Mouse (Mus musculus) granulocyte monocyte progenitor cell, adult 5-6 weeks (primary cell): Measurements from ENCODE around the gene Cenpp. TPM values are rescaled to one million over a fixed set of nuclear protein-coding genes. Genes with fewer than 3 reads are reported as not detected.

Source experiments
- ATAC-seq: replicated peaks from 2 replicates; pipeline ENCODE4 v1.8.0; 2016; ENCODE audit warnings: mild to moderate bottlenecking, moderate TSS enrichment, inconsistent platforms; ENCODE audit not compliant: poor library complexity, severe bottlenecking
- total RNA-seq, 2 experiments: library from RNA; stranded (forward) in 1 of 2; stranded (reverse) in 1 of 2; fragments of 200-712, 200-1000 nt in 1 of 2; fragments of >200 nt in 1 of 2; fragmentation: Nextera tagmentation in 1 of 2; gene quantifications; 2 replicates each; pipeline ENCODE4 v1.2.3; 2014 to 2017

The Cenpp gene
- total RNA-seq (2014; fragmentation: Nextera tagmentation) (23.0 and 27.6 TPM in 2 replicates), total RNA-seq (2017) (41.8 and 46.5 TPM in 2 replicates)

DNA sequence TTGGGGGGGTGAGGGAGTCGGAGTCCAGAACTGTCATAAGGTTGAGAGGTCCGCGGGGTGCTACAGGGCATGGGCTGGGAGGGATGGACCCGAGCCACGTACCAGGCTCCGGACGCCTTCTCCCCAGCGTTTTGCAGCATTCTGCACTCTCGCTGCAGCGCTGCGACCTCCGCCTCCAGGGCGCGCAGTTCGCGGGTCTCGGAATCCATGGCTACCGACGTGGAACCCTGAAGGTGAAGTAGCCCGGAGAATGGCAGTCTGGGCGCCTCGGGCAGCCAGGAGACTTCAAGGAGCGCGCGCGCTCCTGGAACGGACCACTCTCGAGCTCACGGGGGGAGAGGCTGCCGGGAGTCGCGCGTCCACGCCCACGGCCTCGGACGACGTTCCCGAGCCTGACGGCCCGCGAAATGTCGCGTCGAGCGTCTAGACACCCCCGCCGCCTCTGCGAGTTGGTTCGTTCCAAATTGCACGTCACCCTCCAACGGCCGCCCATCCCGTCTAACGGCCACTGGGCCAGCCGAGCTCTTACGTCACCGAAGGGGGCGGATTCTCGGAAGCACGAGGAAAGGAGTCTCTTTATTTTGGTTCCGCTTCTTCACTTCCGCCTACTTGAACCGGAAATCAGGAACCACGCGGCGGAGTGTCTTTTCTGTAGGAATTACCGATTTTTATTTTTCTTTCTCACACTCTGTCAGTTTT lies at the start of gene Cenpp, which contains the start of gene Nol8:
Cenpp (minus strand) TSS at position 305 of the 699 bp plus-strand sequence.
Nol8 (plus strand) TSS at position 598 of the 699 bp plus-strand sequence.
- ATAC-seq = peak; percentile 96

DNA sequence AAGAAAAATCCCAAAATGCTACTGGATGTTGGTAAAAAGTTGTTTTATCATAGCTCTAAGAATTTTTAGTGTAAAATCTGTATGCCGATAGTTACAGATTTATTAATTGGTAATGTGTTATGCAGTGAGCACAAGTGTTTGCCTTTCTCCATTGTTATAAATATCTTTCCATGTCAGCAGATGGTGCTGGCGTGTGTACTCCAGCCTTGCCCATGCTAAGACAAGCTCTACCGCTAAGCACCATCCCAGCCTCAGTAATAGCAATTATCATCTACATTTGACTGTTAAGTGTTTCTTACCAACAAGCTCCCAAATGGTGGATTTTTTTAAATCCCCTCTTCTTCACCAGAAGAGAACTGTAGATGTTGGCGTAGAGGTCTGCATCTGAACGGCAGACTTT lies 38.5 kb upstream of the Cenpp start:
- no peak for ATAC-seq

DNA sequence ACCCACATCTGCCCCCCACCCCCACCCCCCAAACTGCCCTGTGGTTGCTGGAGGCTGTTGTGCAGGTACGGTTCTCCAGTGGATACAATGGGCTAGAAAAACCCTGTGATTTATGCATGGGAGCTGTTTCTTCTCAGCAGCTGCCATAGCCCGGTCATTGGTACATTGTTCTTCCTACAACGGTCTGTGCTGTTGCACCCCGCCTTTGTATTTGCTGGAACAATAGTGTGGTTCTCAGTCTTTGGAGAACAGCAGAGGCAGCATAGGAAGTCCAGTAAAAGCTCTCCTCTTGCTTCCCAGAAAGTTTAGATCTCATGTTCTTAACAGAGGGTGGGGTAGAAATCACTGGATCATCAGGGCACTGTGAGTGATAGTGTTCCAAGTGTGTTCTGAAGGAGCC lies 31.7 kb upstream of the Cenpp start:
- ATAC-seq = no peak

DNA sequence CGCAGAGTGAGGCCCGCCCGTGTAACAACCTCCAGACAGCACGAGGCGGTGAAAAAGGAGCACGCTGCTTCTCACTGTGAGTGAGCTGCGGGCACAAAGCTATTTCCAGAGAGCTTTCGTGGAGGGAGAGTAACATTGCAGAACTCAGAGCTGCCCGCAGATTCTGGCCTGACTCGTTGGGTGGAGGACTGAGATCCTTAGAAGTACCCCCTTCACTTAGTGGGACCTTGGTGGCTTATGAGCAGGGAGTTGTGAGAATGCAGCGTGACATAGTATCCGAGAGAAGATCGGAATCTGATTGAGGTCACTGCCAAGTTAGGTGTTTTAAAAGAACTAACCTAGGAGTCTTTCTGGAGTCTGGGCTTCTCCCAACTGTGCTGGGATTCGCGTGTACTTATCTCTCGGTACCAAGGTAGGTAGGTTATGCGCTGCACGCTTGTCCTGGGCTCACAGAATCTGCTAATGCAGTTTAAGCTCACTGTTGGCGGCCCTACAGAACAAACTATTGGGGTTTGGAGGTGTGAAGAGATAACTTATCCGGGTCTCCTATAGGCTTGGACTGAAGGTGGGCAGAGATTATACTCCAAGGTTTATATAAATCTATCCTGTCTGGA lies 29.8 kb upstream of the Cenpp start:
- ATAC-seq = peak; percentile 0; the same call in 1 of the 2 replicates

DNA sequence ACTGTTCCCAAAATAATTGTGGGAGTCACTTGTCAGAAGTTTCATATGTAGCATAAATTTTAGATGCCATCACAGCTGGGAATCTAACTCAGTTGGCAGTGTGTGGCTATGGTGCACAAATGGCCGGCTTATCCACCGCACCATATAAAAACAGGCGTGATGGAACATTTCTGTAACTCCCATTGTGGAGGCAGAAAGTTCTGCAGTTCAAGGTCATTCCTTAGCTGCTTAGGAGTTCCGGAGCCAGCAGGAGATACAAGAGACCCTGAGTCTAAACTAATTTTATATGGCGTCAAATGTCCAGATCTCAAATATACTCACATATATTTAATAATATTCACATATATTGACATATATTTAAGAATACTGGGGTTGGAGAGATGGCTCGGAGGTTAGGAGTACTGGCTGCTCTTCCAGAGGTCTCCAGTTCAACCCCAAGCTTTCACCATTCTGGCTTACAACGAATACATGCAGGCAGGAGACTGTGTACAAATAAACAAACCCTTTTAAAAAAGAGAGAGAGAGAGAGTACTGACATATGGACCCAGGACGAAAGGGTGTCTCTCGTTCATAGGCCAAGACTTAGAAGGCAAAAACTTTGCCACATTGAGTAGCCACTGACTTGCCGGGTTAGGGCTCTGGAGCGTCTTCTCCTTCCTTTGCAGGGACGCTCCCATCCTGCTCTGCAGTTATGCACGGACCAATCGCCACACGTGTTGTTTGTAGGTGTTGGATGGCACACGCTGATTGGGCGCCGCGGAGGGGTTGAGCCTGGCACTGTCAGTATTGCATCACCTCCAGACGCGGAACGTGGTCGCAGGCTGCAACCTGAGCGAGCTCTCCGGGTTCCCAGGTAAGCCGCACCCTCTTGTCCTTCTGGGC lies 29.0 kb upstream of the Cenpp start, which contains the start of gene Iars:
Iars (plus strand) TSS at position 750 of the 882 bp plus-strand sequence.
- ATAC-seq = peak; percentile 99

DNA sequence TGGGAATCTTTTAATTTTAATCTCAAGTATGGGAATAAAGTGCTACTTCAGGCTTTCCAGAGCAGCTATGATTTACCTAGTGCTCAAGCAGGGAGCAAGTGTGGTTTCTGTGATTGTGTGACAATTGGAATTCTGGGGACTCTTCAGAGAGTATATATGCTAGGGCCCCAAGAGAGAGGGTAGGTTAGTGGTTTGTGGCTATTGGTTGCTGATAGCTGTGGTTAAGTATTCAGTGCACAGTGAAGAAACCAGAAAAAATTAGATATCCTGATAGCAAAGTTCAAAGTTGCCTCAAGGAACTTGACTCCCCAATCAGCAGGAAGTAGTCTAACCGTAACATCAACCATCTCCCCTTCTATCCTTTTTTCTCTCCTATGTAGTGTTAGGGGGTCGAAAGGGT lies 25.2 kb upstream of the Cenpp start:
- no peak for ATAC-seq

DNA sequence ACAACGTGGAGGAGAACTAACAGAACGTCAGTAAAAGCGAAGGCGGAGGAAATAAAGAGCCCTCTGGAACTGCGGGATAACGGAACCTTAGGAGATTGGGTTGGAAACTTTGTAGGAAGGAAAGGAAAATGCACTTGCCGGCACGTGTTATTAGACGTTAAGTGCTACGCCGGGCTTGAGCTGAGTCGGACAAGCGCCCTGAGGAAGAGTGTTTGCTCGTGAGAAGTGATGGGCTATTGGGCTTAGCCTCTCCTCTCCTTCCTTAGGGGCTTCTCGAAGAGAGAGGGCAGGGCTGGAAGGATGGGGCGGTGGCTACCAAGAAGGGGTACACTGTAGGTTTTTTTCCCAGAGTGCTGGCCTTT lies 576 bp upstream of the Cenpp start:
- peak; percentile 43 for ATAC-seq

DNA sequence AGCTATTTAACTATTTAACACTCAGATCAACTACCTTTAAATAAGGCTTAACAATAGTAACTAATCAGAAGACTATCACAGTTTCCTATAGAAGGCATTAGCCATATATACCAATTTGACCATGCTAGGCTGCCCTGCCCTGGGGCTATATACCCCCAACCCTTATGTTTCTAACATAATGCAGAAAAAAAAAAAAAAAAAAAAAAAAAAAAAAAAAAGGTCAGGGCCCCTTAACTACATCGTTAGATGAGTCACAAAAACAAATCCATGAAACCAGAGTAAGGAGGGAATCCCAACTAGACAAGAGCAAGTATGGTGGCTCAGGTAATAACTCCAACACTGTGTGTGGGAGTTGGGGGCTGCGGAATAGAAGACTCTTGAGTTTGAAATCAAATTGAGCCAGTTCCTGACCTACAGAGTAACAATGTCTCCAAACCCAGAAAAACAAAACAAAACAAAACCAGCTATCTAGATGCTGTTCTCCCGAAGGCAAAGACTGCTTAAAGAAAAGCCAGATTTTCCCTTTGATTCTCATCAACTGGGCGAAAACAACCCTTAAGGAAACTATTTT lies 719 bp downstream of the Cenpp start:
- ATAC-seq = no peak

DNA sequence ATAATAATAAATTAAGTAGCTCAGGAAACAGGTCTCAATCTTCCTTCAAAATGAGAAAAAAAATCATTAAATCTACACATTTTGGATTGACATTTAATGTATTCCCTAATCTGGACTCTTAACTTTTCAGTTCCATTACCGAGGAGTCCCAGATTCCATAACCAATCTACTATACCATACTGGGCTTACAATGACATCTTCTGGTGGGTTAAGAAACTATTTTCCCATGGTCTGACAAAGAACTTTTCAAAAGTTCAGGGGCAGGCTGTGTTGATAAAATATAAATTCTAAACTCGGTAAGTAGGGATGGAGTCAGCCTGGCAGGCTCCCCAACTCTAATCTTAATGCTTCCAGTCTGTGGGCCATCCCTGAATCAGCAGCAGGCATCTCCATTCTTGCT lies 1.4 kb downstream of the Cenpp start:
- ATAC-seq = no peak

DNA sequence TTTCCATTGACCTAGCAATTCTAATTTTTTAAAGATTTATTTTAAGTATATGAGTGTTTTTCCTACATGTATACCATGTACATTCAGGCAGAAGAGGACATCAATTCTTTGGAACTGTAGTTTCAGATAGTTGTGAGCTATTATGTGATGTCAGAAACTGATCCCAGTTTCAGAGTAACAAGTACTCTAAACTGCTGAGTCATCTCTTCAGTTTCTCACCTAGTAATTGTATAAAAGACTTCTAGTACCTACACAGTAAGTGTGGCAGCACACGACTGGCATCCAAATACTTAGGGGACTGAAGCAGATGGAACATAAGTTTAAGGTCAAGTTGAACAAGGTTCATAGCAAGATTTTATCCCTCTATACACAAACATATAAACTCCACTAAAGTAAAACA lies 6.6 kb downstream of the Cenpp start:
- no peak for ATAC-seq

DNA sequence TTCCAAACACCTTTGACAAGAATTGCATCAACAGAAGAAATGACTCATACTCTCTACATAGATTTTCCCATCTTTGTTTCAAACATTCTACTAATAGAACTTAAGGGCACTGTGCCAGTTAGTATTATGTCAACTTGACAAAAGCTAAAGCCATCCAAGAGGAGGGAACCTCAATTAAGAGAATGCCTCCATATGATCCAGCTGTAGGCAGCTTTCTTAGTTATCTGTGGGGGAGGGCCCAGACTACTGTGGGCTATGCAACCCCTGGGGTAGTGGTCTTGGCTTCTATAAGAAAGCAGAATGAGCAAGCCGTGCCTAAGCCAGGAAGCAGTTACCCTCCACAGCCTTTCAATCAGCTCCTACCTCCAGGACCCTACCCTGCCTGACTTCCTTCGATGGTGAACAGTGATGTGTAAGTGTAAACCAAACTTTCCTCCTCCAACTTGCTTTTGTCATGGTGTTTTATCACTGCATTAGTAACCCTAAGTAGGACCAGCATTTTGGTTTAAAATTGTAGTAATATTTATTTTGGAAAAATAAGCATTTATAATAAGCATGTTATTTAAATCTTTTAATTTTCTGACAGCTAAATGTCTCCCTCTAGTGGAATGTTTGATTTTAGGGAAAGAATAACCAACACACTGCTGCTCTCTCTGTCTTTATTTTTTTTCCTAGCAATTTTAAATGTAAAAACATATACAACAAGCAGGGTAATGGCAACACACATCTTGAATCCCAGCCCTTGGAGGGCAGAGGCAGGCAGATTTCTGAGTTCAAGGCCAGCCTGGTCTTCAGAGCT lies 7.7 kb downstream of the Cenpp start:
- ATAC-seq = no peak

DNA sequence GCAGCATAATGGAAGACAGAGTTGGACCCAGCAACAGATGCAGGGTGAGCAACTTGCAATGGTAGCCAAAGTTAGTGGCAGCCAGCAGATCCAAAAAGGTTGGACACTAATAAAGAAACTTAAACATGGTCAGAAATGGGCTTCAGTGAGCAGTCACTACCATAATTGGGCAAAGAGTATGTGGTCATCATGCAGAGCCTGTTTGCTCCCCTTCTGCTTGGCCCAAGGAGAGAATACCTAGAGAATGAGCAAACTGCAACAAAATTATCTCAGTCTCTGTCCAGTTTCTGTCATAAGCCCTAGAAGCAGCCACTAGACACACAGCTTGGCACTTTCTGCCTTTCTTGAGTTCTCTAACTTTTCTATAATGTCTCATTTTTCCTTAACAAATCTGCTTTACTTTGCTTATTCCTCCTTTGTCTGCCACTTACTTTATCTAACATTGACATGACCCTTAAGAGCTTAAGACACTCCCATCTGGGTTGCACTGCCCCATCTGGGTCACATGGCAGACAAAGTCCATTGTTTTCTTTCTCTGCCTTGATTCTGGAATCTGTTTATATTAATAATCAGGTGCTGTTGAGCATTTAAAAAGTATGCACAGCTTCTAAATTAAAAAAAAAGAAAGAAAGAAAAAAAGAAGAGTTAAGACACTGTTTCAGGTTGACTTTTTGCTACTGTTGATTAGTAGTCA lies 8.8 kb downstream of the Cenpp start:
- no peak for ATAC-seq

DNA sequence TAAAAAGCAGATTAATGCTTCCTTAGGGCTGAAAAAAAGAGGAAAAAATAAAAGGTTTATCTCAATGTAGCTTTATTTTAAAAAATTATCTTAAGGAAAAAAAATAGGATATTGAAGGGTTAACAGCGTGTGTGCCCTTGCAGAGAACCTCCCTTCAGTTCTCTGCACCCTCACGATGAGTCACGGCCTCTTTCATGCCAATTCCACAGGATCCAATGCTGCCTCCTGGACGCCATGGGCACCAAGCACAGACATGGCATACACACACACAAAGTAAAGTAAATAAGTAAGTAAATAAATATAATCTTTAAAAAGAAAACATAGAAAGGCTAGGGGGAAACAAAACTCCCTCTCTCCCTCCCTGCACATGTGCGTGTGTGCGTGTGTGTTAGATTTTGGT lies 9.9 kb downstream of the Cenpp start:
- no peak for ATAC-seq

DNA sequence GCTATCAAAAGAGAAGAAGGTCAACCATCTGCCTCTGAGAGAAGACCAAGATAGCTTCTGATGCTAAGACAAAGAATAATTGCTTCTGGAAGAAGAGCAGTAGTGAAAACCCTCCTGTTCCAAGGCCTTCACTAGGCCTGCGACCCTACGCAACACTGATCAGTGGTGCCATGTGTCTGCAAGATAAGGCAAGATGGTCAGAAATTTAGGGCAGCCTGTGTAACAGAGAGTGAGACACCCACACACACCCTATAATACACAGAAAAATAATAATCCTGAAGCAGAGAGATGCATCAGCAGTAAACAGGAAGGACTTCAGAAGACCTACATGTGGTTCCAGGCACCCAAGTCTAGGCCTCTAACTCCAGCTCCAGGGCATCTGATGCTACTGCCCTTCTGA lies 12.6 kb downstream of the Cenpp start:
- no peak for ATAC-seq

DNA sequence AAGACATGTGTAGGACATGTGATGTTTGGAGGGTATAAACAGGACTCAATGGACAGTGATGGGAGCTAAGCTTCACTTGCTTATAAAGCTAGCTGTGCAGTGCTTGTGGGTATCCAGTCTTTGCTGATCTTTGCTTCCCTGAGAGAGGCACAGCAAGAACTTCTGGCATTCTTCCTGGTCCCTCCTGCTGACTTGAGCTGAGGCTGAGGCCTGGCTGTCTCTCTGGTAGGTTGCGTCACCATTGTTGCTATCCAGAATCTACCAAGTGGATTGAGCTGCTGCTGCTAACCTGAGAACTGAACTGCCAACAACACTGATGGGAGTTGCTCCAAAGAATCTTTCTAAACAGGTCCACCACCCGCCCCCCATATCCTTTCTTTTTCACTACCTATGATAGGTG lies 23.5 kb downstream of the Cenpp start:
- ATAC-seq = no peak

DNA sequence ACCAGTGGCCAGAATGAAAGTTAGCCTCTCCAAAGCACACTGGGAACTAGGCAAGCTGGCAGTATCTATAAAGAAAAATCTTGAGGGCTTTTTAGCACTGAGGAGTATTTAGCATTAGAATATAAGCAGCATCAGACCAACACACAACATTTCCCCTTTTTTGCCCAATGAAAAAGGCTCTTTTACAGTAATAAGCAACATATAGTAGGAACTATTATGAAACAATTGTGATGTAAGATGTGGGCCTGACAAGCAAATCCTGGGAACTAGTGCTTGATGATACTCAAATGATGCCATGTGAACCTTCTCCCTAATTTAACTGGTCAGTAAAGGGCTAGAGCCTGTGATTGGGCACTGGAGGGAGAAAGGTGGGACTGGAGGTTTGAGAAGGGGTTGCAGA lies 24.4 kb downstream of the Cenpp start:
- ATAC-seq = peak; percentile 97

DNA sequence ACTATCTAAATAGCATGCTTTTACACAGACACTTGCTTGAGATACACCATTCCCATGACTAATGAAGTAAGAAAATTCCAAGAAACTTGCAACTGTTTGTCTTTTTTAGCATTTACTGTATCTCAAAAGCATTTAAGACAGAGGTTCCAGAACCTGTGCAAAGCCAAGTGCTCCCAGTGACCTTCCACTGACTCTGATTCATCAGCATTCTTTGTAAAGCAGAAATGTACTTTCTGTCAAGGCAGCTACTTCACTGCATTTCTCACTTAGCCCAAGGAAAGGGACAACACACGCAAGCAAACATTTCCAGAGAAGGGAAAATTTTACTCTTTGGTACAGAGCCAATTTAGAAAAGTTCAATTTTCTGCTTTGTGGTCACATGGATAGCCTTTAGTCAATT lies 29.4 kb downstream of the Cenpp start:
- no peak for ATAC-seq

DNA sequence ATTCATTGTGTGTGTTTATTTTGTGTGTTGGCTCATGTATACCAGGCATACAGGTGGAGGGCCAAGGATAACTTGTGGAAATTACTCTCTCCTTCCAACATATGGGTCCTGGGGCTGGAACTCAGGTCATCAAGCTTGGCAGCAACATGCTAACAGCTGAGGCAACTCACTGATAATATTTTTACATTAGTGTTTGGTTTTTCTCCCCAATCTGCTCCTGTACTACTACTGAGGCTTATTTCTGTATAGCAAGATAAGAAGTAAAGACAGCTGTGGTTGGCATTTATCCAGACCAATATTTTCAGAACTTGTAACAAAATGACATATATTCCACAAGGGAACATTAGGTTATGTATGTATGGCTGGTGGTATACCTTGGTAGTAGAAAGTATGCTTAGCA lies 34.2 kb downstream of the Cenpp start:
- no peak for ATAC-seq

DNA sequence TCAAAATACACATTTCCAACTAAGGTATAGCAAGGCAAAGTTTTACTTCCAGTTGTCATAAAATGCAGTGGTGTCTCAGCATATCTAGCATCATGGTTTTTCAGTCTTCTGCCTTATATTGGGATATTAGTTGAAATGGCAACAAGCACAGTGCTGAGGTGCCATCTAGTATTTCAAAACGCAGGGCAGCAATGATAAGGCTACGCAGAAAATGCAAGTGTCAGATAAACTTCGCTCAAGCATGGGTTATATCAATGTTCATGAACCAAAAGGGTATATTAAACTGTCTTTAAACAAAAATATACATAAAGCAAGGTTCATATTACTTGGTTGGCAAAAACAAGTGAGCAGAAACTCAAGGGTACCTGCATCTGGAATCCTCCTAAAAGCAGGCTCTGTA lies 35.6 kb downstream of the Cenpp start:
- ATAC-seq = no peak
